Mouse (Mus musculus): ENCODE measurements around the gene Taf1.

Taf1 gene

GRCm38 (mm10) chrX:101532347-101533221 is at the start of gene Taf1:
Gene Taf1, plus strand, starts transcription at chrX:101532734.
- peak; percentile 99 for DNase-seq (ENCODE audit: low read depth, low spot score)

DNA sequence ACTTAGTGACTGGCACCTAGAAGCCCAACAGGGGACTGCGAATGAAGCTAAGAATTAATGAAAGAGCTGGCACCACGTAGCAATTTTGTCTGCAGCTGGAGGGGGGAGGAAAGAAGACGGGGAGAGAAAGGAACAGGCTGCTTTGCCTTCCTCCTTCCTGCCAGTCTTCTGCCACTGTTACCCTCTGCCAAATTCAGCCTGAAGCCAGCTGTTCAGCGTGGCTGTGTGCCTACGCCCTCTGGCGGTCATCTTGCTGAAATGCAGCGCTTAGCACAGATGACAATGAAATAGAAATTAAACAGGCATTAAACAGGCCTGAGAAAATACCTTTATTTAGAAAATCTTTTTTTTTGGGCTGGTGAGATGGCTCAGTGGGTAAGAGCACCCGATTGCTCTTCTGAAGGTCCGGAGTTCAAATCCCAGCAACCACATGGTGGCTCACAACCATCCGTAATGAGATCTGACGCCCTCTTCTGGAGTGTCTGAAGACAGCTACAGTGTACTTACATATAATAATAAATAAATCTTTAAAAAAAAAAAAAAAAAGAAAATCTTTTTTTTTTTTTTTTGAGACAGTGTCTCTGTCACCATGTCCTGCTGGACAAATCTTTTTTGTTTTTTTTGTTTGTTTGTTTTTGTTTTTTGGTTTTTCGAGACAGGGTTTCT is 45.9 kb upstream of the Taf1 start:
- peak; percentile 56 for DNase-seq (ENCODE audit: low read depth, low spot score)

GRCm38 (mm10) chrX:101504636-101505035 is 27.9 kb upstream of the Taf1 start:
- peak; percentile 59 for DNase-seq (ENCODE audit: low read depth, low spot score)

DNA sequence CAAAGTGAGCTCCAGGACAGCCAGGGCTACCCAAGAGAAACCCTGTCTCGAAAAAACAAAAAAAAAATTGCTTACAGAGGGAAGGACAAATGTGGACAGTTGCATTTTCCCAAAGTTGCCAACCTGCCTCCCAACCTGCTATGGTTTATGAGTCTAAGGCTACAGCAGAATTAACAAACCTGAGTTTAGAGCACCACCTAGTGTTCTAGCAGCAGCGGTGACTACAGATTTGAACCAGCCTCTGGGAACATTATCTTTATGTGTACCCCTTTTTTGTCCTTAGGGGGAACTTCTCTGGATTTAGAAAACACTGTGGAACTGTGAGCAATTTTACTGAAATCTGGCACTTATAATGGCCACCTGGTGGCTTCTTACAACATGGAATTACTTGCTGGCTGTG is 16.8 kb upstream of the Taf1 start:
- peak; percentile 37 for DNase-seq (ENCODE audit: low read depth, low spot score)

DNA sequence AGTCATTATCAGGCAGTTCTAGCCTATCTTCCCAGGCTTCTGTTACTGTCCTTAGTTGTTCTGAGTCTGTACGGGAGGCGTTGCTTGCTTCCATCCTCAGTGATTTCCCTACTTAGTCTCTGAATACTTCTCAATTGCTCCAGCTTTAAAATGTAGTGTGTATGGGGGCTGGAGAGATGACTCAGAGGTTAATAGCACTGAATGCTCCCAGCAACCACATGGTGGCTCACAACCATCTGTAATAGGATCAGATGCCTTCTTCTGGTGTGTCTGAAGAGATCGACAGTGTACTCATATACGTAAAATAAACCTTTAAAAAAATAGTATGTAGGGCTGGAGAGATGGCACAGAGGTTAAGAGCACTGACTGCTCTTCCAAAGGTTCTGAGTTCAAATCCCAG is 14.5 kb upstream of the Taf1 start:
- DNase-seq (ENCODE audit: low read depth, low spot score), result no peak

GRCm38 (mm10) chrX:101522027-101522426 is 10.5 kb upstream of the Taf1 start:
- peak; percentile 97 for DNase-seq (ENCODE audit: low read depth, low spot score)

DNA sequence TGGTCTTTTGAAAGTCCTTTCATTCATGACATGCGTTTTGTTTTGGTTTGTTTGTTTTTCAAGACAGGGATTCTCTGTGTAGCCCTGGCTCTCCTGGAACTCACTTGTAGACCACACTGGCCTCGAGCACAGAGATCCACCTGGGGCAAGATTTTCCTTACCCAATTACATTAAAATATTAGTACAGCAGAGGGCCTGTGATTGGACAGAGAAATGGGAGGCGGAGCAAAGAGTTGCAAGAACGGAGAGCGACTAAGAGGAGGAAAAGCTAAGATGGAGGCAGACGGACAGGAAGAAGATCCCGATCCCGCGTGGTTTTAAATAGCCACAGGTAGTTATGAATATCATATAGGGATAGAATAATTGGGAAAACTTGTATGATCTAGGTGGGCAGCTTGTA is 5.2 kb upstream of the Taf1 start:
- peak; percentile 87 for DNase-seq (ENCODE audit: low read depth, low spot score)

GRCm38 (mm10) chrX:101585455-101585854 is 52.9 kb downstream of the Taf1 start:
- no peak for DNase-seq (ENCODE audit: low read depth, low spot score)

- no peak for DNase-seq (ENCODE audit: low read depth, low spot score)
Measured at GRCm38 (mm10) chrX:101616183-101616582, 83.6 kb downstream of the Taf1 start.

DNA sequence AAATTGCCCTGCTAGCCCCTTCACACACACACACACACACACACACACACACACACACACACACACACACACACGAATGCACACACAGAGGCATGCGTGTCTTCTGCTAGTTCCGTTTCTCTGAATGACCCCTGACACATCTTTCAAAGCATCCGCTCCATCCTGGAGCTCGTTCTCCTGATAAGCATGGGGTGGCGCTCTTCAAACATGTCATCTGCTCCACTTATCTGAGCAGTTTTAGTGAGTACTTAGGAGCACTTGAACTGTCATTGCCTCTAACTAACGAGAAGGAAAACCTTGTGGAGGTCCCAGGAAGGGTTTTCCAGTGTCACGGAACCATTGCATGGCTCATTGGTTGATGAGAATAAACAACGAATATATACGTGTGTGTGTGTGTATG is 85.4 kb downstream of the Taf1 start:
- peak; percentile 9 for DNase-seq (ENCODE audit: low read depth, low spot score)

DNA sequence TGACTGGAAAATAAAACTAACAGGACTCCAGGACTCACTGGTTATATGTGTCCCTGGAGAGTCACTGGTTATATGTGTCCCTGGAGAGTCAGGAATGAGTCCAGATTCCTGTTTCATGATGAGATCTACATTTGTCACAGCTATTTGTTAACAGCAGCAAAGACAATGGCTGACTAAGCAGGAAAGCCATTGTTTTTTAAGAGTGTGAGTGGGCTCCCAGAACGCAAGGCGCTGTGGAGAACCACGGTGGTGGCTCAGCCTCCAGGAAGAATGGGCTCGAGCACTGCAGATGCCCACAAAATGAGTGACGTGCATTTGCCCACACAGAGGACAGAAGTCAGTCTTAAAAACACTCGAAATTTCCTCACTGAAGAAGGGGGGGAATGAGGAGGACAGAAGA is 87.8 kb downstream of the Taf1 start:
- DNase-seq (ENCODE audit: low read depth, low spot score), result no peak

DNA sequence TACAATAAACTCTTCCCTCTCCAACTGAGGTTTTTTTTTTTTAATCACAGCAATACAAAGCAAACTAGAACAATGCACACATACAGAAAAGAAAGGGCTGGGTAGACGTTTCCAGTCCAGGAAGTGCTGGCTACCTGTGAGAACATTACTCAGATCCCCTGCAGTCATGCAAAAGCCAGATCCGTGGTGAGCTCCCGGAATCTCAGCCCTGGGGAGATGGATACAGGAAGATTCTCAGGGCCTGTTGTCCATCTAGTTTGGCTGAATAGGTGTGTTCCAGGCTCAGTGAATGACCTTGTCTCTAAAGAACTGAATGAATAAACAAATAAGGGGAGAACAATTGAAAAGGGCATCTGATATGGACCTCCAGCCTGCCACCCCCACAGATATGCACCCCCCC is 90.0 kb downstream of the Taf1 start:
- peak; percentile 79 for DNase-seq (ENCODE audit: low read depth, low spot score)

- peak; percentile 83 for DNase-seq (ENCODE audit: low read depth, low spot score)
Measured at GRCm38 (mm10) chrX:101636821-101637525, 104.4 kb downstream of the Taf1 start.

- no peak for DNase-seq (ENCODE audit: low read depth, low spot score)
Measured at GRCm38 (mm10) chrX:101638856-101639255, 106.3 kb downstream of the Taf1 start.

DNA sequence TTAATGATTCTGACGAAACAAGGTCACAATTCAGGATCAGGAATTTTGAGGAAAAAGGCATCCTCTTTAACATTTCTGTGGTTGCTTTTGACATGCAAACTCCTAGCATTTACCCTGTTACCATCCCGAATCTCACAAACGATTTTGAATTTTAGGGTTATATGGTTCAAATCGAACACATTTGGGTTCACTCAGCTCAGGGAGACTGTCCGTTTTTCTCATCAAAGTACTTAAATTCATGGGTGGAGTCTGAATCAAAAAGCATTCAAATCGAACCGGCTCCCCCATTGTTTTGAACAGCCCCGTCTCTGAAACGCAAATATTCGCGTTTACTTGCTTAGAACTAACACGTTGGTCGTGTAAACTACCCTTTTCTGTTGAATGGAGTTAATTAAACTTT is 106.8 kb downstream of the Taf1 start:
- DNase-seq (ENCODE audit: low read depth, low spot score), result peak; percentile 68

DNA sequence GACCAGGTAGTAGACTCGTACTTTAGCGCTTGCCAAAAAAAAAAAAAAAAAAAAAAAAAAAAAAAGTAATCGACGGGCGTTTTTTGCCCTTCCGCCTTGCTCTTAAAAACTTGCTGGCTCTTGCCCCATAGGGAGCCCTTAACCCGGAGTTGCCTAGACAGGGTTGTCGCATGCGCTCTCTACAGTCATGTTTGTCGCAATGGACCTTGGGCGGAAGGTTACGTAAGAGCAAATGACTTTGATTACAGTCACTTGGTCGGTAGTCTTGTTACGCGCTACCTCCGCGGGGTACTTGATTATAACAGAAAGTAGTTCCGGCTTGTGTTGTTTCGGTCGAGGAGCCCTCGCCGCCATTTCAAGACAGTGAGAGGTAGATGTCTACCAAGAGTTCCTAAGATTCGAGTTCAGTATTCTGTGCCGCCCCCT is 107.2 kb downstream of the Taf1 start, which contains the start of gene Ogt:
TSS of gene Ogt (plus strand) at position 320 of the 426 bp plus-strand sequence.
- DNase-seq (ENCODE audit: low read depth, low spot score), result peak; percentile 95

GRCm38 (mm10) chrX:101640194-101641160 is 107.9 kb downstream of the Taf1 start:
- DNase-seq (ENCODE audit: low read depth, low spot score), result peak; percentile 45

DNA sequence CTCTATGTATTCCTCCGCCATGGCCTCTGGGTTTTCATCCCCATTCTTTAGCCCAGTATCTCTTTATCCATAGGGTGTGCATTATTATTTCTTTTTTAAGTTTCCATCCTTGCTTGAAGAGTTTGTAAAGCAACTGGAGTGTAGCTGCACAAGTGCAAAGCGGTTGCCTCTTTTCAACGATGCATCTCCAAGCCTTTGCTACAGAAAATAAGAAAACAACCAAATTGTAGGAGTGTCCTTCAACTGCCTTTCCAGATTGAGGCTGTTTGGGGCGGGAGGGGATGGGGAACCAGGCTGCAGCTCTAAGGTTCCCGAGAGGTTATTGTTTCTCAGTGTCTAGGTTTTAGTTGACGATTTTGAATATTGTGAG is 108.6 kb downstream of the Taf1 start:
- DNase-seq (ENCODE audit: low read depth, low spot score), result no peak

DNA sequence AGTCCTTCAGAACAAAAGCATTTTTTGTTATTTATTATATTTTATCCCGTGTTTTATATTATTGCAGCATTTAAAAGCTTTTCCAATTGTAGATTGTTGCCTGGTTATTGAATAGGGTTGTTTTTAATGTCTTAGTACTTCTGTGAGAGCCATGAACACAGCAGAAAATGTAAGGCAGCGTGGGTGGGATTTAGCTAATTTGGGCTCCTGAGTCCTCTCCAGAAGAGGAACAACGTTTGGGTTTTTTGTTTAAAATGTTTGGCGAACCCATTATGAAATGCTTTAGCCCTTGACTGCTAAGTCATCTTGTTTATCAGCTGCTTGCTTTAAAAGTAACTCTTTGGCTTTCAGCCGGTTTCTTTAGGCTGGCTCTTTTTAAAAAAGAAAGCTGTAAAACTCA is 109.6 kb downstream of the Taf1 start:
- no peak for DNase-seq (ENCODE audit: low read depth, low spot score)

DNA sequence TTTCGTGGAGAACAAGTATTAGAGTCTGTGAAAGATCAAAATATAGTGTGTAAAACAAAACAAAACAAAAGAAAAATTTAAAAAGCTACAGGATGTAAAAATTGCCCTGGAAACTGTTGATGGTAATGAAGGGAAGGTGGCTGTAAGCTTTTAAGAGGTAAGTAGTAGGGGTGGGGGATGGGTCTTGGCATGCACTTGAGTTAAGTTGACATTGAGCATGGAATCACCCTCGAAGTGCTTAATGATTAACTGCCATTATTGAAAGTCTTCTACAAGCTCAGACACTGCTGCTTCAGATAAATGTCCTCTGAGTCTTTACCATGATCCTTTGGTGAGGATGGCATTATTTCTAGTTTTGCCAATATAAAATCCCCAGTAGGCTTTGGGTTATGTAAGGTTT is 112.8 kb downstream of the Taf1 start:
- DNase-seq (ENCODE audit: low read depth, low spot score), result no peak

- DNase-seq (ENCODE audit: low read depth, low spot score), result no peak
Measured at GRCm38 (mm10) chrX:101646621-101647020, 114.1 kb downstream of the Taf1 start.
